Mouse (Mus musculus): Measurements from ENCODE around the gene Olfr548-ps1.
"Not testable (repeated sequence)": the region's sequence is repeated elsewhere in the genome, so short reads cannot be mapped to it uniquely, and the experiment has no call there.

The Olfr548-ps1 gene

GRCm38 (mm10) chr7:102540596-102540995 is at the start of gene Olfr548-ps1:
TSS of gene Olfr548-ps1 (plus strand) at chr7:102540896.
- no peak for DNase-seq (ENCODE audit: inconsistent ontology term)

GRCm38 (mm10) chr7:102494416-102494815 is 46.3 kb upstream of the Olfr548-ps1 start:
- not testable (repeated sequence) for DNase-seq (ENCODE audit: inconsistent ontology term)

GRCm38 (mm10) chr7:102499473-102499872 is 41.2 kb upstream of the Olfr548-ps1 start, which contains the start of gene Olfr545:
TSS of gene Olfr545 (minus strand) at chr7:102499573.
- DNase-seq (ENCODE audit: inconsistent ontology term) = no peak

GRCm38 (mm10) chr7:102501986-102502385 is 38.7 kb upstream of the Olfr548-ps1 start:
- no peak for DNase-seq (ENCODE audit: inconsistent ontology term)

GRCm38 (mm10) chr7:102506848-102507247 is 33.8 kb upstream of the Olfr548-ps1 start:
- peak; percentile 69 for DNase-seq (ENCODE audit: inconsistent ontology term)

GRCm38 (mm10) chr7:102508066-102508465 is 32.6 kb upstream of the Olfr548-ps1 start:
- DNase-seq (ENCODE audit: inconsistent ontology term) = no peak

- no peak for DNase-seq (ENCODE audit: inconsistent ontology term)
Observed at GRCm38 (mm10) chr7:102508666-102509065, 32.0 kb upstream of the Olfr548-ps1 start.

GRCm38 (mm10) chr7:102509726-102510125 is 31.0 kb upstream of the Olfr548-ps1 start:
- no peak for DNase-seq (ENCODE audit: inconsistent ontology term)

GRCm38 (mm10) chr7:102511927-102512326 is 28.8 kb upstream of the Olfr548-ps1 start:
- no peak for DNase-seq (ENCODE audit: inconsistent ontology term)

- DNase-seq (ENCODE audit: inconsistent ontology term) = peak; percentile 89
Observed at GRCm38 (mm10) chr7:102512814-102513435, 27.8 kb upstream of the Olfr548-ps1 start.

- no peak for DNase-seq (ENCODE audit: inconsistent ontology term)
Observed at GRCm38 (mm10) chr7:102514144-102514543, 26.6 kb upstream of the Olfr548-ps1 start.

- peak; percentile 65 for DNase-seq (ENCODE audit: inconsistent ontology term)
Observed at GRCm38 (mm10) chr7:102516261-102517050, 24.2 kb upstream of the Olfr548-ps1 start.

GRCm38 (mm10) chr7:102517051-102517335 is 23.7 kb upstream of the Olfr548-ps1 start:
- no peak for DNase-seq (ENCODE audit: inconsistent ontology term)

- DNase-seq (ENCODE audit: inconsistent ontology term) = no peak
Observed at GRCm38 (mm10) chr7:102529052-102529451, 11.6 kb upstream of the Olfr548-ps1 start.

GRCm38 (mm10) chr7:102534449-102534848 is 6.2 kb upstream of the Olfr548-ps1 start, which contains the start of gene Olfr547:
TSS of gene Olfr547 (plus strand) at chr7:102534749.
- DNase-seq (ENCODE audit: inconsistent ontology term) = no peak

GRCm38 (mm10) chr7:102541251-102541650 is 555 bp downstream of the Olfr548-ps1 start:
- DNase-seq (ENCODE audit: inconsistent ontology term) = no peak

GRCm38 (mm10) chr7:102549570-102549969 is 8.9 kb downstream of the Olfr548-ps1 start, which contains the start of gene Olfr549:
TSS of gene Olfr549 (plus strand) at chr7:102549870.
- no peak for DNase-seq (ENCODE audit: inconsistent ontology term)

GRCm38 (mm10) chr7:102553279-102553678 is 12.6 kb downstream of the Olfr548-ps1 start:
- DNase-seq (ENCODE audit: inconsistent ontology term) = no peak

- DNase-seq (ENCODE audit: inconsistent ontology term) = peak; percentile 86
Observed at GRCm38 (mm10) chr7:102564999-102565997, 24.6 kb downstream of the Olfr548-ps1 start, which contains the start of gene Trim21. TSS of gene Trim21 (minus strand) at chr7:102565486.

GRCm38 (mm10) chr7:102566219-102566618 is 25.5 kb downstream of the Olfr548-ps1 start:
- DNase-seq (ENCODE audit: inconsistent ontology term) = no peak

- no peak for DNase-seq (ENCODE audit: inconsistent ontology term)
Observed at GRCm38 (mm10) chr7:102571142-102571541, 30.4 kb downstream of the Olfr548-ps1 start, which contains the start of gene Olfr550. TSS of gene Olfr550 (plus strand) at chr7:102571442.

All from Muller cell, postnatal 12 days (primary cell).